Mouse (Mus musculus) thymus, postnatal 0 days (tissue): ENCODE results near the gene Blvra. TPM values are rescaled to one million over a fixed set of nuclear protein-coding genes. Genes with fewer than 3 reads are reported as not detected.

Source experiments
- DNase-seq: peaks from one replicate; pipeline ENCODE4 v3.0.0-alpha.2; 2015; ENCODE audit warnings: low spot score
- microRNA-seq: library from miRNA; unstranded; fragments of <30 nt; microRNA quantifications from one replicate; pipeline ENCODE4, GENCODE M21; 2016; ENCODE audit warnings: borderline number of aligned reads
- polyA plus RNA-seq: library from polyadenylated mRNA; unstranded; fragments of >200 nt; fragmentation: Nextera tagmentation; extraction: Ambion mirVana; gene quantifications from 2 replicates; pipeline ENCODE4 v1.2.1, GENCODE M21; 2015

Blvra gene
- polyA plus RNA-seq, 1 experiment from 2014 or later = 69.1 TPM

- DNase-seq = no peak
Observed at GRCm38 (mm10) chr2:127136979-127137378, 66.5 kb downstream of the Blvra start.

- no peak for DNase-seq
Observed at GRCm38 (mm10) chr2:127137838-127138420, 67.5 kb downstream of the Blvra start.

- DNase-seq = no peak
Observed at GRCm38 (mm10) chr2:127138449-127138848, 68.0 kb downstream of the Blvra start.

GRCm38 (mm10) chr2:127139094-127139493 lies 68.6 kb downstream of the Blvra start:
- no peak for DNase-seq

DNA sequence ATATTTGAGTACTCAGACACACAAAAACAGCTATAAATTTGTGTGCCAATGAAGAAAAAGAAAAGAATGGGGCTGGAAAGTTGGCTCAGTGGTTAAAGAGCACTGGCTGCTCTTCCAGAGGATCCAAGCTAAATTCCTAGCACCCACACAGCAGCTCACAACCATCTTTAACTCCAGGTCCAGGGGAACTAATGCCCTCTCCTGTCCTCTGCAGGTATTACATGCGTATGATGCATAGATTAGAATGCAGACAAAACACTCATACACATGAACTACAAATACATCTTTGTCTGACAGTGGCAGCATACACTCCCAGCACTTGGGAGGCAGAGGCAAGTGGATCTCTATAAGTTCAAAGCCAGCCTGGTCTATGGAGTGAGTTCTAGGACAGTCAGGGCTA lies 69.1 kb downstream of the Blvra start:
- DNase-seq = no peak

GRCm38 (mm10) chr2:127140011-127140410 lies 69.5 kb downstream of the Blvra start:
- DNase-seq = no peak

GRCm38 (mm10) chr2:127142031-127142430 lies 71.6 kb downstream of the Blvra start:
- no peak for DNase-seq

- peak; percentile 12 for DNase-seq
Observed at GRCm38 (mm10) chr2:127142577-127143157, 72.2 kb downstream of the Blvra start.

GRCm38 (mm10) chr2:127143158-127144063 lies 72.9 kb downstream of the Blvra start, which contains the start of gene Itpripl1:
Itpripl1 (minus strand) TSS chr2:127143442.
- peak; percentile 61 for DNase-seq

- DNase-seq = no peak
Observed at GRCm38 (mm10) chr2:127145699-127146098, 75.2 kb downstream of the Blvra start.

Small RNAs within 50 kb of the gene (microRNA-seq; reads per million reads assigned to microRNA genes)
- not detected for gene Gm24081

Other genes starting within 250 kb of the Blvra start
- 43.8 and 57.5 TPM in 2 replicates for gene Trpm7, start 194.4 kb upstream of the Blvra start, polyA plus RNA-seq
- 86.8 and 89.5 TPM in 2 replicates for gene Sppl2a, start 137.4 kb upstream of the Blvra start, polyA plus RNA-seq
- gene Ap4e1, start 61.9 kb upstream of the Blvra start, polyA plus RNA-seq = 7.0 and 9.1 TPM in 2 replicates
- gene Ncaph, start 63.3 kb downstream of the Blvra start, polyA plus RNA-seq = 76.4 and 80.7 TPM in 2 replicates
- gene Itpripl1, start 72.8 kb downstream of the Blvra start, polyA plus RNA-seq = 31.0 and 35.6 TPM in 2 replicates
- gene 1810024B03Rik, start 137.6 kb downstream of the Blvra start, polyA plus RNA-seq = 2.4 and 2.8 TPM in 2 replicates
- gene Snrnp200, start 137.7 kb downstream of the Blvra start, polyA plus RNA-seq = 37.7 and 43.2 TPM in 2 replicates
- 86.2 and 91.2 TPM in 2 replicates for gene Ciao1, start 177.2 kb downstream of the Blvra start, polyA plus RNA-seq
- gene Tmem127, start 177.2 kb downstream of the Blvra start, polyA plus RNA-seq = 30.7 and 34.2 TPM in 2 replicates
- 56.7 and 61.8 TPM in 2 replicates for gene Stard7, start 199.6 kb downstream of the Blvra start, polyA plus RNA-seq